Mouse (Mus musculus) liver, postnatal 0 days (tissue): ENCODE results near the gene Ctu2. TPM values are rescaled to one million over a fixed set of nuclear protein-coding genes. Genes with fewer than 3 reads are reported as not detected.
A peak's percentile ranks its signal among the peaks of the same experiment; 100 is the strongest.

Experiments used
- ATAC-seq: fragments of 200-750 bp; cut with Nextera tagmentation; 2 replicates; pipeline ENCODE4 v1.8.0; 2017; ENCODE audit warnings: mild to moderate bottlenecking, moderate library complexity
- DNase-seq: peaks from one replicate; pipeline ENCODE4 v3.0.0-alpha.2; 2016
- H3K27ac ChIP-seq: fragments of 300-500 bp; sonication (generic); 2 replicates; pipeline ENCODE4 v1.5.1; 2014; ENCODE audit warnings: antibody characterized with exemption, moderate library complexity, mild to moderate bottlenecking, low read depth
- H3K27me3 ChIP-seq: fragments of 300-500 bp; sonication (generic); 2 replicates; pipeline ENCODE4 v1.6.1; 2014; ENCODE audit warnings: low read length, control low read depth, mixed read lengths; ENCODE audit not compliant: insufficient read depth
- H3K36me3 ChIP-seq: fragments of 300-500 bp; sonication (generic); replicated peaks from 2 replicates; pipeline ENCODE4 v1.6.1; 2014; ENCODE audit warnings: mild to moderate bottlenecking, control low read depth, low read length, moderate library complexity, mixed read lengths; ENCODE audit not compliant: insufficient read depth
- H3K4me1 ChIP-seq: fragments of 300-500 bp; sonication (generic); 2 replicates; pipeline ENCODE4 v1.6.1; 2014; ENCODE audit warnings: antibody characterized with exemption, mild to moderate bottlenecking, control low read depth; ENCODE audit not compliant: insufficient read depth
- H3K4me2 ChIP-seq: fragments of 300-500 bp; sonication (generic); 2 replicates; pipeline ENCODE4 v1.6.1; 2014; ENCODE audit warnings: low read depth, mild to moderate bottlenecking, low read length, moderate library complexity, mixed read lengths
- H3K4me3 ChIP-seq: fragments of 300-500 bp; sonication (generic); 2 replicates; pipeline ENCODE4 v1.5.1; 2014; ENCODE audit warnings: low read depth, low read length
- H3K9ac ChIP-seq: fragments of 300-500 bp; sonication (generic); replicated peaks from 2 replicates; pipeline ENCODE4 v1.6.1; 2014; ENCODE audit warnings: mild to moderate bottlenecking, moderate library complexity
- H3K9me3 ChIP-seq: fragments of 300-500 bp; sonication (generic); 2 replicates; pipeline ENCODE4 v1.6.1; 2016; ENCODE audit warnings: mild to moderate bottlenecking, control low read depth, low read length, mixed read lengths
- CTCF ChIP-seq: sonication (generic); IDR thresholded peaks from 2 replicates; pipeline ENCODE4 v1.5.1; 2016; ENCODE audit warnings: antibody characterized with exemption, low read depth
- EP300 ChIP-seq: IDR thresholded peaks from 2 replicates; pipeline ENCODE4 v1.6.1; 2016; ENCODE audit warnings: antibody characterized with exemption, low read depth, mild to moderate bottlenecking
- WGBS: fragments of 180-500 bp; shearing (Covaris S2); extraction: QIAGEN DNeasy Blood & Tissue Kit; methylation state at CpG from one replicate; pipeline ENCODE4 v1.1.7; 2014; ENCODE audit not compliant: insufficient replicate concordance; 5-methylcytosine and 5-hydroxymethylcytosine counted together
- polyA plus RNA-seq: library from polyadenylated mRNA; unstranded; fragments of >200 nt; fragmentation: Nextera tagmentation; extraction: Ambion mirVana; gene quantifications from 2 replicates; pipeline ENCODE4 v1.2.1, GENCODE M21; 2015

Ctu2 gene
- polyA plus RNA-seq, 1 experiment from 2014 or later, result 17.8 TPM

- ATAC-seq, result peak; percentile 96
- Histone ChIP-seq H3K27ac (peak within 1 kb of the TSS; percentile 89), H3K4me2 (peak within 1 kb of the TSS; percentile 100), H3K4me1 (peaks cover 29% of the 10 kb centered on the region), H3K4me3 (peak within 1 kb of the TSS; percentile 70), H3K9ac (peak within 1 kb of the TSS; percentile 73), H3K9me3 (no peaks in the 10 kb centered on the region), H3K36me3 (peaks cover 9% of the 10 kb centered on the region; the same call in 1 of the 2 replicates), H3K27me3 (no peaks in the 10 kb centered on the region)
- peak; percentile 98 for DNase-seq
- TF ChIP-seq EP300, result no peak
- peak; percentile 58 for TF ChIP-seq CTCF
- under 1% methylated on average over 47 of the region's 47 CpGs for WGBS
These were observed 32.5 kb upstream of the Ctu2 start, which contains the start of gene Mvd for GRCm38 (mm10) chr8:122443262-122444006. TSS of gene Mvd (minus strand) at chr8:122443422.

- Histone ChIP-seq H3K9me3 (no peaks in the 10 kb centered on the region), H3K9ac (peak overlapping the region; percentile 69), H3K4me2 (peak overlapping the region; percentile 100), H3K36me3 (peaks cover 9% of the 10 kb centered on the region; the same call in 1 of the 2 replicates), H3K27me3 (no peaks in the 10 kb centered on the region), H3K27ac (peak overlapping the region; percentile 89), H3K4me1 (peaks cover 29% of the 10 kb centered on the region), H3K4me3 (peak overlapping the region; percentile 70)
- TF ChIP-seq EP300, result peak; percentile 61
- no peak for TF ChIP-seq CTCF
- DNase-seq, result peak; percentile 90
- ATAC-seq, result peak; percentile 55
- 5% methylated on average over 19 of the region's 19 CpGs for WGBS
These were observed 31.7 kb upstream of the Ctu2 start for GRCm38 (mm10) chr8:122444058-122444748.

GRCm38 (mm10) chr8:122445203-122445602 lies 30.7 kb upstream of the Ctu2 start:
- peak overlapping the region; percentile 89; the same call in 1 of the 2 replicates for H3K27ac ChIP-seq
- no peak overlapping the region for H3K4me3 ChIP-seq
- H3K9ac ChIP-seq, result no peak overlapping the region

GRCm38 (mm10) chr8:122451161-122451703 lies 24.7 kb upstream of the Ctu2 start:
- H3K4me3 ChIP-seq, result no peak overlapping the region
- no peak overlapping the region for H3K27ac ChIP-seq
- ATAC-seq (no peak), DNase-seq (no peak)
- WGBS, result 70% methylated on average over 7 of the region's 7 CpGs
- no peaks in the 10 kb centered on the region for H3K9me3 ChIP-seq
- H3K27me3 ChIP-seq, result no peaks in the 10 kb centered on the region
- no peak overlapping the region for H3K4me2 ChIP-seq
- no peaks in the 10 kb centered on the region for H3K36me3 ChIP-seq
- no peak for TF ChIP-seq EP300
- TF ChIP-seq CTCF, result no peak
- H3K9ac ChIP-seq, result no peak overlapping the region
- peaks cover 5% of the 10 kb centered on the region for H3K4me1 ChIP-seq

More at GRCm38 (mm10) chr8:122445203-122445602, 30.7 kb upstream of the Ctu2 start:
- TF ChIP-seq CTCF (peak; percentile 53), EP300 (no peak)
- ATAC-seq, result no peak
- 42% methylated on average over 3 of the region's 3 CpGs for WGBS
- DNase-seq, result no peak
- Histone ChIP-seq H3K4me2 (peak overlapping the region; percentile 100), H3K36me3 (no peaks in the 10 kb centered on the region), H3K9me3 (no peaks in the 10 kb centered on the region), H3K4me1 (peaks cover 29% of the 10 kb centered on the region), H3K27me3 (no peaks in the 10 kb centered on the region)

- Histone ChIP-seq H3K4me3 (no peak overlapping the region), H3K36me3 (no peaks in the 10 kb centered on the region), H3K27ac (no peak overlapping the region), H3K4me1 (peaks cover 5% of the 10 kb centered on the region), H3K27me3 (no peaks in the 10 kb centered on the region), H3K4me2 (no peak overlapping the region), H3K9ac (no peak overlapping the region), H3K9me3 (no peaks in the 10 kb centered on the region)
- 87% methylated on average over 10 of the region's 10 CpGs for WGBS
- ATAC-seq (no peak), DNase-seq (no peak)
- TF ChIP-seq EP300 (no peak), CTCF (no peak)
These were observed 23.8 kb upstream of the Ctu2 start for GRCm38 (mm10) chr8:122452154-122452553.

- DNase-seq (no peak), ATAC-seq (no peak)
- Histone ChIP-seq H3K4me2 (no peak overlapping the region), H3K27me3 (peaks cover 4% of the 10 kb centered on the region), H3K9ac (no peak overlapping the region), H3K9me3 (no peaks in the 10 kb centered on the region), H3K4me1 (peaks cover 6% of the 10 kb centered on the region), H3K4me3 (no peak overlapping the region), H3K27ac (no peak overlapping the region), H3K36me3 (no peaks in the 10 kb centered on the region)
- 65% methylated on average over 6 of the region's 6 CpGs for WGBS
- no peak for TF ChIP-seq CTCF
These were observed 21.5 kb upstream of the Ctu2 start for GRCm38 (mm10) chr8:122454409-122454808.
